Mouse (Mus musculus) hindbrain, embryonic 16.5 days (tissue): Measurements from ENCODE around the gene Mbnl1. TPM values are rescaled to one million over a fixed set of nuclear protein-coding genes. Genes with fewer than 3 reads are reported as not detected.

Experiments
- ATAC-seq: fragments of 200-750 bp; cut with Nextera tagmentation; 2 replicates; pipeline ENCODE4 v1.8.0; 2017; ENCODE audit warnings: moderate TSS enrichment, moderate library complexity
- H3K27ac ChIP-seq: fragments of 300-500 bp; sonication (generic); 2 replicates; pipeline ENCODE4 v1.5.1; 2014; ENCODE audit warnings: low read depth, mild to moderate bottlenecking, control low read depth, low read length, moderate library complexity
- H3K27me3 ChIP-seq: fragments of 300-500 bp; sonication (generic); replicated peaks from 2 replicates; pipeline ENCODE4 v1.6.1; 2014; ENCODE audit warnings: low read length; ENCODE audit not compliant: control insufficient read depth, insufficient read depth
- H3K36me3 ChIP-seq: fragments of 300-500 bp; sonication (generic); 2 replicates; pipeline ENCODE4 v1.6.1; 2014; ENCODE audit warnings: mild to moderate bottlenecking, low read length, moderate library complexity, mixed read lengths; ENCODE audit not compliant: control insufficient read depth, insufficient read depth
- H3K4me1 ChIP-seq: fragments of 300-500 bp; sonication (generic); 2 replicates; pipeline ENCODE4 v1.6.1; 2014; ENCODE audit warnings: low read depth, low read length; ENCODE audit not compliant: control insufficient read depth, insufficient read depth
- H3K4me2 ChIP-seq: fragments of 300-500 bp; sonication (generic); 2 replicates; pipeline ENCODE4 v1.6.1; 2014; ENCODE audit warnings: mild to moderate bottlenecking, low read length, control low read depth, moderate library complexity
- H3K4me3 ChIP-seq: fragments of 300-500 bp; sonication (generic); 2 replicates; pipeline ENCODE4 v1.5.1; 2014; ENCODE audit warnings: mild to moderate bottlenecking, low read length, control low read depth, moderate library complexity
- H3K9ac ChIP-seq: fragments of 300-500 bp; sonication (generic); 2 replicates; pipeline ENCODE4 v1.6.1; 2014; ENCODE audit warnings: low read depth, mild to moderate bottlenecking, control low read depth, low read length, moderate library complexity
- H3K9me3 ChIP-seq: fragments of 300-500 bp; sonication (generic); 2 replicates; pipeline ENCODE4 v1.6.1; 2014; ENCODE audit warnings: mild to moderate bottlenecking, low read length, moderate library complexity; ENCODE audit not compliant: control insufficient read depth
- WGBS: fragments of 180-500 bp; shearing (Covaris S2); extraction: QIAGEN DNeasy Blood & Tissue Kit; methylation state at CpG from one replicate; pipeline ENCODE4 v1.1.7; 2014; 5-methylcytosine and 5-hydroxymethylcytosine counted together
- polyA plus RNA-seq: library from polyadenylated mRNA; unstranded; fragments of >200 nt; fragmentation: Nextera tagmentation; extraction: Ambion mirVana; gene quantifications from 2 replicates; pipeline ENCODE4 v1.2.1, GENCODE M21; 2015

Gene Mbnl1
- polyA plus RNA-seq, 1 experiment from 2014 or later = 45.0 TPM

DNA sequence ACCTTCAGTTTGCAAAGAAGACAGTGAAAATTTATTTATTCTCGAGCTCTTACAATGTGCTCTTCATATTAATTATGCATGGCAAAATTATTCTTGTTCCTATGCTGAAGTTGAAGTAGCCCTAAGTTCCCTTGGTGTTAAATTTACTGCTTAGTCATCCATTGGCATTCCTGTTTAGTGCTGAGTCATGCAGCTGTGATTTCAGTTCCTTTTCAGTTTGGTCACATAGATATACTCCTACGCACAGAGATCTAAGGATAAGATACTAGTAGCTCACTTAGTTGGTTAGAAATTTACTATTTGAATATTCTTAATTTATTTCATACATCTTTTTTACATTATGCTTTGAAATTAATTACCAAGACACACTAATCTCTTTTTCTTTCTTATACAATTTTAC, 143.5 kb downstream of the Mbnl1 start:
- Histone ChIP-seq H3K9me3 (no peaks in the 10 kb centered on the region), H3K36me3 (peaks cover 3% of the 10 kb centered on the region; the same call in 1 of the 2 replicates), H3K9ac (no peak overlapping the region), H3K4me2 (no peak overlapping the region), H3K27ac (no peak overlapping the region), H3K4me1 (no peaks in the 10 kb centered on the region), H3K4me3 (no peak overlapping the region), H3K27me3 (no peaks in the 10 kb centered on the region)
- 84% methylated on average over 2 of the region's 2 CpGs for WGBS
- ATAC-seq = no peak

DNA sequence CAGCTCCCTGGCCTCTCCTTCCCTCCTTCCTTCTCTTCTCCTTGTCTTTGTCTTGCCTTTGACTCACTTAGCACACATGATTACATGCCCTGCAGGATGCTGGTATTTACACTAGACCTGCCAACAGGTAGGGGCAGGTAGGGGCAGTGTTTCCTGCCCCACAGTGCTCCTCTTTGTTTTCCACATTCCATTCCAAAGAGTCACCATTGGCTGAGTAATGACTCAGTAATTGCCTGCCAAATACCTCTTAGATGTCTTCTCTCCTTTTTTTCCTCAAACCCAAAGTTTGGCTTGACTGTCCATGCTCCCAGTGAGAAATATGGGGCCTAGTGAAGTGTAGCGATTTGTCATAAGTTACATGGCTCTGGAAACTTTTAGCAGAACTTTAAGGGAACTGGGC, 145.0 kb downstream of the Mbnl1 start:
- no peak overlapping the region for H3K4me3 ChIP-seq
- H3K27ac ChIP-seq = no peak overlapping the region
- no peaks in the 10 kb centered on the region for H3K27me3 ChIP-seq
- no peaks in the 10 kb centered on the region for H3K4me1 ChIP-seq
- peaks cover 3% of the 10 kb centered on the region; the same call in 1 of the 2 replicates for H3K36me3 ChIP-seq
- no peaks in the 10 kb centered on the region for H3K9me3 ChIP-seq
- H3K4me2 ChIP-seq = no peak overlapping the region
- no peak for ATAC-seq
- 94% methylated on average over 1 of the region's 1 CpGs for WGBS
- H3K9ac ChIP-seq = no peak overlapping the region

DNA sequence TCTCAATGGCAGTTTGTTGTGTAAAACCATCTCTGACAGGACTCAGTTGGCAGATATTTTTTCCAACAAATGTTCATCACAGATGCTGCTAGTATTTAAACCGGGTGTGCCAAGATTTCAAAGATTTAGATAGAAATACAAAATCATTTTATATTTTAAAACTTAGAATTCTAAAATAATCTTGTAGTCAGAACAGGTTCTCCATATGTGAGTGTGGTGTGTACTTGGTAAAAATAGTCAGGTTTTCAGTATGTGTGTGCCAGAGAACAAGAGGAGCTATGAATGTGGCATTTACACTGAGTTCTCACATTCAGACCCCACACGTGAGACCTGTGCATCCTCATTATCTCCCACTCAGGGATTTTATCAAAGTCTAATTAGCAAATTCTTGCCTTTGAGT, 147.6 kb downstream of the Mbnl1 start:
- 79% methylated on average over 2 of the region's 2 CpGs for WGBS
- Histone ChIP-seq H3K9ac (no peak overlapping the region), H3K4me3 (no peak overlapping the region), H3K4me1 (no peaks in the 10 kb centered on the region), H3K4me2 (no peak overlapping the region), H3K9me3 (no peaks in the 10 kb centered on the region), H3K27me3 (no peaks in the 10 kb centered on the region), H3K27ac (no peak overlapping the region), H3K36me3 (peaks cover 3% of the 10 kb centered on the region; the same call in 1 of the 2 replicates)
- ATAC-seq = no peak

DNA sequence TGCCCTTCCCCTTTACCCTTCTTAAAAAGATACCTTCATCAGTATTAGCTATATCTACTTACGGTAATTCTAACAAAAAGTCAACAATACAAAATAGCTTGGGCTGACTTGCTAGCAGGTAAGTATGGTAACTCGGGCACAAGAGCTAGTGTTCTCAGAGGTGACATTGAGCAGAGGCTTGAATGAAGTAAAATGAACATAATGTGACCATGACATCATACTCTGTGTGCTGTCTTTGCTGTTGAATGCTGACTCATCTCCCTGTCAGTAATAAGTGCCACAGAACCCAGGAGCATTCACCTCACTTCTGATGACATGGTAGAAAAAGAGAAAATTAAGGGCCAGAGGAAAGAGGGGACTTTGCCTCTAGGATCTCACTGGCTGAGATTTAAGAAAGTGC, 158.6 kb downstream of the Mbnl1 start:
- WGBS = 91% methylated on average over 2 of the region's 2 CpGs
- no peak for ATAC-seq
- Histone ChIP-seq H3K9ac (no peak overlapping the region), H3K27me3 (no peaks in the 10 kb centered on the region), H3K4me1 (no peaks in the 10 kb centered on the region), H3K36me3 (0 out of 2 replicates have a peak, but pooled peaks cover 2% of the 10 kb centered on the region), H3K27ac (no peak overlapping the region), H3K4me3 (no peak overlapping the region), H3K4me2 (no peak overlapping the region), H3K9me3 (no peaks in the 10 kb centered on the region)

DNA sequence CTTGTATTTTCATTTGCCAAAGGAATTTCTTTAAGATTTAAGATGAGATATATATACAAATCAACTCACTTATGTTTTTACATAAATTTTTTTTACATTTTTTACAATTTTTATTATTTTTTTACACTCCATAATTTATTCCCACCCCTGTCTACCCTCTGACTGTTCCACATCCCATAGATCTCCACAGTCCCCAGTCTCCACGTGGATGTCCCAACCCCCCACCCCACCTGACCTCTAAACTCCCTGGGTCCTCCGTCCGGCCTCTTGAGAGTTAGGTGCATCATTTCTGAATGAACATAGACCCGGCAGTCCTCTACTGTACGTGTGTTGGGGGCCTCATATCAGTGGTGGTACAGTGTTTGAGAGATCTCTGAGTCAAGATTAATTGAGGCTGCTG, 159.1 kb downstream of the Mbnl1 start:
- Histone ChIP-seq H3K27ac (no peak overlapping the region), H3K4me2 (no peak overlapping the region), H3K27me3 (no peaks in the 10 kb centered on the region), H3K9ac (no peak overlapping the region), H3K4me1 (no peaks in the 10 kb centered on the region), H3K36me3 (no peaks in the 10 kb centered on the region), H3K9me3 (no peaks in the 10 kb centered on the region), H3K4me3 (no peak overlapping the region)
- no peak for ATAC-seq
- 95% methylated on average over 5 of the region's 5 CpGs for whole genome bisulfite sequencing

DNA sequence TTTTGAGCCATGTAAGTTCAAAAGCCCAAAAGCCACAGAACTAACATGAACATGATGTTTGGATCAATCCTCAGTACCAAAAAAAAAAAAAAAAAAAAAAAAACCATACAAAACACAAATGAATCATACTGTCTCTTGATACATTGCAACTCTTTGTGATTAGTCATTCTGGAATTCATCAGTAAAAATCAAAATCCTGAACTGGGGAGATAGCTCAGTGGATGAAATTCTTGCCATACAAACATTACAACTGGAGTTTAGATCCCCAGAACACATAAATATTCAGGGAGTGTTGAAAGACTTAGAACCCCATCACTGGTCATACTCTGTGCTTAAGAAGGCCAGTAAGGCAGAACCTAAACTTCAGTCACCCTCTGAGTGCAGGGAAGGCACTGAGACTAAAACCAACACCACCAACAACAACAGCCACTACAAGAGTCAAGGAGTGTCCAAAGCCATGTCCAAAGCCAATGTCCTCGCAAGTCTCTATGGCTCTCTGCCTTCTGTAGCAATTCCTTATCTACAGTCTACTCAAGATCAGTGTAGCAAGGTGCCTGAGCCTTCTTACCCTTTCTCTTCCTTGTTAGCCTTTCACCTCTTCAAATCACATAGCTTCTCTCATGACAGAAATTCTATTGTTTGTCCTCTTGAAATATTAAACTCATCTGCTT, 160.3 kb downstream of the Mbnl1 start:
- no peaks in the 10 kb centered on the region for H3K27me3 ChIP-seq
- ATAC-seq = no peak
- WGBS = 86% methylated on average over 1 of the region's 1 CpGs
- H3K4me1 ChIP-seq = no peaks in the 10 kb centered on the region
- H3K9me3 ChIP-seq = no peaks in the 10 kb centered on the region
- no peak overlapping the region for H3K4me2 ChIP-seq
- no peak overlapping the region for H3K9ac ChIP-seq
- H3K4me3 ChIP-seq = no peak overlapping the region
- H3K27ac ChIP-seq = no peak overlapping the region
- no peaks in the 10 kb centered on the region for H3K36me3 ChIP-seq

DNA sequence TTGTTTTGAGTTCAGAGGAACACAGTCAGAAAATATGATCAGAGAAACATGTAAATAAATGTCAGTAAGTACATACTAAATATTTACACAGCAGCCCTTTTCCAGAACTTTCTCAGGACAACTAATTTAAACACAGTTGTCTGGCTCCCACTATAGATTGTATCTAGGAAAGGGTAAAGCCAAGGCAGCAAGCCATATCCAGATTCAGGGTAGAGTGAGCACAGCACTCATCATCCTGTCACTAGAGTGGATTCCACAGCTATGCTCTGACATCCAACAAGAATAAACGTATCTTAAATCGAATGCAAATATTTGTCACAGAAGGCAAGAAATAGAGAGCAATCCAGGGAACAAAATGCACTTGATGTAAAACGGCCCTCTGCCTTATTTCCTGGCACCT, 165.9 kb downstream of the Mbnl1 start:
- H3K27ac ChIP-seq = no peak overlapping the region
- H3K27me3 ChIP-seq = no peaks in the 10 kb centered on the region
- H3K4me1 ChIP-seq = no peaks in the 10 kb centered on the region
- H3K4me2 ChIP-seq = no peak overlapping the region
- H3K36me3 ChIP-seq = no peaks in the 10 kb centered on the region
- no peak for ATAC-seq
- no peak overlapping the region for H3K4me3 ChIP-seq
- 82% methylated on average over 3 of the region's 3 CpGs for WGBS
- H3K9me3 ChIP-seq = no peaks in the 10 kb centered on the region
- no peak overlapping the region for H3K9ac ChIP-seq

DNA sequence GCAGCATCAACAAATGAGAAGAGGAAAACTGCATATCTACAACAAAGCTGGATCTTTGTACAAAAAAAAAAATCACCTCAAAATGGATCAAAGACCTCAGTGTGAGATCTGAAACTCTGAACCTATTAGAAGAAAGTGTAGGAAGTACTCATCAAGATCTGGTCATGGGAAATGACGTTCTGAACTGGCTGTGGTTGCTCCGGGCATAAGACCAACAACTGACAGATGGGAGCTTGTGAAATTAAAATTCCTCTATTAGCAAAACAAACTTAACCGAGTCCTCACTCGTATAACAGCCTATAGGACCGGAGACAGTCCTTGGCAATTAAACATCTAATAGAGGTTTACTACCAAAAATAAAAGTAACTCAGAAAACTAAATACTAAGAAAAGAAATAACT, 166.5 kb downstream of the Mbnl1 start:
- no peak overlapping the region for H3K9ac ChIP-seq
- no peaks in the 10 kb centered on the region for H3K27me3 ChIP-seq
- H3K4me3 ChIP-seq = no peak overlapping the region
- H3K4me1 ChIP-seq = no peaks in the 10 kb centered on the region
- ATAC-seq = no peak
- 58% methylated on average over 5 of the region's 5 CpGs for WGBS
- no peak overlapping the region for H3K4me2 ChIP-seq
- no peak overlapping the region for H3K27ac ChIP-seq
- H3K36me3 ChIP-seq = no peaks in the 10 kb centered on the region
- no peaks in the 10 kb centered on the region for H3K9me3 ChIP-seq

DNA sequence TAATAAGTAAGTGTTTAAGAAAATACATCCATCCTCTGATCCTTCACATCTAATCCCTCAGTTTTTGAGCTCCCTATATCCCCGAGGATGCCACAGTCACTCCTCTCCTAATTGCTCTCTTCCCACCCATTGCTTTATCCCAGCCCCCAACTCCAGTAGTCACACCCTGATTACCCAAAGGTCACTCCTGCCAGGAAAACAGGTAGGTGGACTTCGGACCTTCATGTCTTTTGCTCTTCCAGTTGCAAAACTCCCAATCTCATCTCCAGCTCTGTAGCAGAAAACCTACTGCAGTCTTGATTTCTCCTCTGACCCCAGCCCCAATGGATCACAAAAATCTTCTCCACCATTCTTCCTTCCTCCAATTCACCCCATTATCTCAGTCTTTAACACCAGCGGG, 169.6 kb downstream of the Mbnl1 start:
- ATAC-seq = no peak
- no peaks in the 10 kb centered on the region for H3K27me3 ChIP-seq
- no peaks in the 10 kb centered on the region for H3K9me3 ChIP-seq
- H3K9ac ChIP-seq = no peak overlapping the region
- no peaks in the 10 kb centered on the region for H3K4me1 ChIP-seq
- no peak overlapping the region for H3K4me3 ChIP-seq
- H3K27ac ChIP-seq = no peak overlapping the region
- no peak overlapping the region for H3K4me2 ChIP-seq
- no peaks in the 10 kb centered on the region for H3K36me3 ChIP-seq
- 89% methylated on average over 3 of the region's 3 CpGs for WGBS

DNA sequence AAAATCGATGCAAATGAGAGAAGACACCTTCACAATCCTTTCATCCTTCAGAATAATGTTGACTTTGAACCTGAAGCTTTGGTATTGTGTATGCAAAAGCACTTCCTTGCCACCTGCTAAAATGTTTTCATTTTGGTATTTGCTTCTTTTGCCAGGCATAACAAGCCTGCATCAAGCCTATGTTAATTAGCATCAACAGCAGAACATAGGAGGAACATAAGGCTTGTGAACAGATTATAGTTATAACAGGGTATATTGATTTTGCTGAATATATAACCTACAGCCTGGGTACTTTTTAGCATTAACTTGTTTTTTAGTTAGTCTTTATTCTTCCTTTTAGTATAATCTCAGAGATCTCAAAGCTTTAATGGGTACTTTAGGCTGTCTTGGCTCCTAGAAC, 172.9 kb downstream of the Mbnl1 start:
- ATAC-seq = no peak
- 85% methylated on average over 1 of the region's 1 CpGs for WGBS
- Histone ChIP-seq H3K27me3 (no peaks in the 10 kb centered on the region), H3K4me1 (no peaks in the 10 kb centered on the region), H3K4me2 (no peak overlapping the region), H3K9me3 (no peaks in the 10 kb centered on the region), H3K36me3 (no peaks in the 10 kb centered on the region), H3K27ac (no peak overlapping the region), H3K9ac (no peak overlapping the region), H3K4me3 (no peak overlapping the region)
